Mouse (Mus musculus): ENCODE data around the gene Gm11985. TPM values are rescaled to one million over a fixed set of nuclear protein-coding genes. Genes with fewer than 3 reads are reported as not detected.

The Gm11985 gene
- total RNA-seq (2023): not detected

DNA sequence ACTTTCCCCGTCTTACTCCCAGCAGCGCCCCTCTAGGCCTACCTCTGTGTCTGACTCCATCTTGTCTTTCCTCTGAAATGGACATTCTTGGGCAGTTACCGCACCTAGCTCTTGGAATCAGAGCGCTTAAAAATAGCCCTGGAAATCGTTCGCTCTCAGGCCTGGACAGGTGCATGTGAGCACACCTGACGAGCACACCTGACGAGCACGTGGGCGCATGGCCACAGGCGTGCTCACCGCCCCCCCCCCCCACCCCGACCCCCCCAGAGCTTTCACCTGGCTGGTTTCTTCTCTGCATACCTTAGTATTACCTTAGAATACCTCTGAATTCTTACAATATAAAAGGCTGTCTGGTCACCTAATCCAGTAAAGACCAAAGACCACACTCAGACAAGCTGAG lies at the start of gene Gm11985:
TSS of gene Gm11985 (minus strand) at position 101 of the 400 bp plus-strand sequence.

GRCm38 (mm10) chr11:7213501-7214341 lies 25.4 kb upstream of the Gm11985 start, which contains the start of gene Igfbp3:
Gene Igfbp3, minus strand, starts transcription at chr11:7213923.

GRCm38 (mm10) chr11:7197491-7197941 lies 9.1 kb upstream of the Gm11985 start, which contains the start of gene Igfbp1:
Gene Igfbp1, plus strand, starts transcription at chr11:7197782.

Other genes starting within 250 kb of the Gm11985 start
- gene Adcy1, start 125.1 kb downstream of the Gm11985 start, total RNA-seq (2023): not detected
- not detected for gene Igfbp1, start 9.2 kb upstream of the Gm11985 start, total RNA-seq (2023)
- gene Igfbp3, start 25.4 kb upstream of the Gm11985 start, total RNA-seq (2023): not detected

Measured in neutrophil, adult 59 days (primary cell).